ENCODE assay signal across 11 mouse cellular contexts in genomic region chr11:42314850-42315249, GRCm38 (mm10). TPM values are rescaled to one million over a fixed set of nuclear protein-coding genes. Genes with fewer than 3 reads are reported as not detected.
DNase-seq lines count a peak whose midpoint lies in the region; ATAC-seq lines count a peak whose summit lies in the region.
"Had no signal": no experiment of that assay in that cellular context is flagged by ENCODE, and none has a peak within 500 bp of the region (broad histone marks: within the 10 kb centered on the region; RNA-seq: fewer than 3 reads in every experiment).

No protein-coding gene starts in this region.

- H3K9me3 ChIP-seq in forebrain, embryonic 13.5 days (replicated peaks) = no peaks in the 10 kb centered on the region
- H3K9me3 ChIP-seq in midbrain, embryonic 10.5 days (replicated peaks) = no peaks in the 10 kb centered on the region
- no peaks in the 10 kb centered on the region for H3K9me3 ChIP-seq in liver, embryonic 12.5 days (replicated peaks)

- H3K4me3 ChIP-seq in forebrain, embryonic 13.5 days = no peak overlapping the region
- peak overlapping the region; percentile 28 for H3K4me3 ChIP-seq in midbrain, embryonic 10.5 days
- H3K4me3 ChIP-seq in liver, embryonic 12.5 days = no peak overlapping the region

- WGBS in forebrain, embryonic 13.5 days = 4% methylated on average over 6 of the region's 6 CpGs
- WGBS in midbrain, embryonic 10.5 days = 9% methylated on average over 6 of the region's 6 CpGs
- 23% methylated on average over 6 of the region's 6 CpGs for WGBS in liver, embryonic 12.5 days (ENCODE audit: insufficient replicate concordance)

- H3K27me3 ChIP-seq in forebrain, embryonic 13.5 days = no peaks in the 10 kb centered on the region
- H3K27me3 ChIP-seq in midbrain, embryonic 10.5 days (ENCODE audit: low read depth, poor library complexity, severe bottlenecking) = no peaks in the 10 kb centered on the region
- no peaks in the 10 kb centered on the region for H3K27me3 ChIP-seq in liver, embryonic 12.5 days (replicated peaks)

- no peak overlapping the region for H3K9ac ChIP-seq in forebrain, embryonic 13.5 days
- H3K9ac ChIP-seq in liver, embryonic 12.5 days = no peak overlapping the region
- H3K9ac ChIP-seq: lung, embryonic 14.5 days had no signal

- no peaks in the 10 kb centered on the region for H3K36me3 ChIP-seq in forebrain, embryonic 13.5 days (ENCODE audit: poor library complexity, severe bottlenecking)
- H3K36me3 ChIP-seq in midbrain, embryonic 10.5 days = no peaks in the 10 kb centered on the region
- H3K36me3 ChIP-seq in liver, embryonic 12.5 days = no peaks in the 10 kb centered on the region

- H3K4me2 ChIP-seq in forebrain, embryonic 13.5 days = peak overlapping the region; percentile 43
- no peak overlapping the region for H3K4me2 ChIP-seq in liver, embryonic 12.5 days
- H3K4me2 ChIP-seq: lung, embryonic 14.5 days had no signal

- no peak overlapping the region for H3K27ac ChIP-seq in forebrain, embryonic 13.5 days
- peak overlapping the region; percentile 46; the same call in 1 of the 2 replicates for H3K27ac ChIP-seq in midbrain, embryonic 10.5 days (replicated peaks)
- no peak overlapping the region for H3K27ac ChIP-seq in liver, embryonic 12.5 days

- ATAC-seq in forebrain, embryonic 13.5 days = peak; percentile 91
- no peak for ATAC-seq in liver, embryonic 12.5 days

- H3K4me1 ChIP-seq in forebrain, embryonic 13.5 days = peaks cover 7% of the 10 kb centered on the region
- H3K4me1 ChIP-seq in midbrain, embryonic 10.5 days = peaks cover 10% of the 10 kb centered on the region
- no peaks in the 10 kb centered on the region for H3K4me1 ChIP-seq in liver, embryonic 12.5 days

- peak; percentile 45 for DNase-seq in ES-CJ7 (ENCODE audit: low read depth, low spot score)
- peak; percentile 72 for DNase-seq in cerebellum, adult 11-12 months
- DNase-seq in midbrain, embryonic 10.5 days (ENCODE audit: low spot score) = peak; percentile 42
- DNase-seq in ovary, postnatal 10 days (ENCODE audit: low spot score) = no peak
- no peak for DNase-seq in frontal cortex, postnatal 25 days (ENCODE audit: low spot score in 2 of 2)
- DNase-seq in urinary bladder, postnatal 14 days (ENCODE audit: low spot score) = no peak
- DNase-seq: heart, adult 18-20 months; lung, embryonic 14.5 days had no signal

RNA-seq across cellular contexts. Expression of gene Gabra6, which starts 6.0 kb away (rescaled TPM):
- not detected in 2 replicates for polyA plus RNA-seq in forebrain, embryonic 13.5 days (2015; fragmentation: Nextera tagmentation; extraction: Ambion mirVana)
- polyA plus RNA-seq in midbrain, embryonic 10.5 days (2016; fragmentation: Nextera tagmentation; extraction: Ambion mirVana) = not detected in 2 replicates
- polyA plus RNA-seq in liver, embryonic 12.5 days (2016; fragmentation: Nextera tagmentation; extraction: Ambion mirVana) = not detected in 2 replicates
- polyA plus RNA-seq: lung, embryonic 14.5 days; small intestine, adult 2 months had no signal

Comparison
In these comparisons a context has a peak if more than half of its experiments do, and no peak if none do; other contexts are left out.
1. DNase-seq: peak in ES-CJ7 (single experiment), cerebellum, adult 11-12 months (single experiment) and midbrain, embryonic 10.5 days (single experiment); none in ovary, postnatal 10 days (single experiment), frontal cortex, postnatal 25 days (0 of 2) and urinary bladder, postnatal 14 days (single experiment).